Mouse (Mus musculus) erythroblast, adult 5-6 weeks (primary cell): ENCODE results near the gene Spx. TPM values are rescaled to one million over a fixed set of nuclear protein-coding genes. Genes with fewer than 3 reads are reported as not detected.
A peak's percentile ranks its signal among the peaks of the same experiment; 100 is the strongest.

Experiments used
- ATAC-seq: replicated peaks from 2 replicates; pipeline ENCODE4 v1.8.0; 2016; ENCODE audit warnings: moderate number of reproducible peaks, mild to moderate bottlenecking, moderate TSS enrichment, inconsistent platforms; ENCODE audit not compliant: poor library complexity, low FRiP score, severe bottlenecking
- total RNA-seq, 2 experiments: library from RNA; stranded (forward) in 1 of 2; stranded (reverse) in 1 of 2; fragments of 150-400 nt in 1 of 2; fragments of 200-764, 138-1000 nt in 1 of 2; gene quantifications; 2 replicates each; pipeline versions ENCODE4 v1.2.3 to v1.2.4; 2015 to 2017; ENCODE audit warnings: low replicate concordance in 2 of 2

Spx gene
- total RNA-seq (2015; ENCODE audit: low replicate concordance): not detected in 2 replicates
- 1.8 TPM in 1 of 2 replicates, not detected in the other for total RNA-seq (2017; ENCODE audit: low replicate concordance)

DNA sequence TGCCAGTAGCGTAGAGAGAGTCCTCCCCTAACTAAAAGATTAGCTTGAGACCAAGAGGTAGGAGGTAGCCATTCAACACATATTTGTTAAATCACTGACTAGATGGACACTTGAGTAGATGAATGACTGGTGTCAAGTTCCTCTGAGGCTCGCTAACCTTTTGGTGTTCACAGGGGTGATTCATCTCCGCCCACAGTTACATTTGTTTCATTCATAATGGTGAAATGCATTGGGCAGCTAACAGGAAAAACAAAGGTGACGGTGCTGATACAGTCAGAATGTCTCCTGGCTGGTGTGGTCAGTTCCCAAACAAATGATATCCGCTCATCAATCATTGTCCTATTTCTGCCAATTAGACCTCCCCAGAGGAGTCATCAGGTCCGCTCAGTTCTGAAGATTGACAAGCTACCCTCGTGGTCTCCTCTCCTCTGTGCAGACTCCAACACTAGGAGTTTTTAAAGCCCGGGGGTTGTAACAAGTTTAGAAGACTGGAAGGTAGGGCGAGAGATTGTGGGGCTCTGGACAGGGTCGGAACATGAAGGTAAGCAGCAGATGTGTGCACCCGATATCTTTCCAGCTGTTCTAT, at the start of gene Spx:
Spx (plus strand) TSS at position 536 of the 586 bp plus-strand sequence.
- ATAC-seq: no peak

DNA sequence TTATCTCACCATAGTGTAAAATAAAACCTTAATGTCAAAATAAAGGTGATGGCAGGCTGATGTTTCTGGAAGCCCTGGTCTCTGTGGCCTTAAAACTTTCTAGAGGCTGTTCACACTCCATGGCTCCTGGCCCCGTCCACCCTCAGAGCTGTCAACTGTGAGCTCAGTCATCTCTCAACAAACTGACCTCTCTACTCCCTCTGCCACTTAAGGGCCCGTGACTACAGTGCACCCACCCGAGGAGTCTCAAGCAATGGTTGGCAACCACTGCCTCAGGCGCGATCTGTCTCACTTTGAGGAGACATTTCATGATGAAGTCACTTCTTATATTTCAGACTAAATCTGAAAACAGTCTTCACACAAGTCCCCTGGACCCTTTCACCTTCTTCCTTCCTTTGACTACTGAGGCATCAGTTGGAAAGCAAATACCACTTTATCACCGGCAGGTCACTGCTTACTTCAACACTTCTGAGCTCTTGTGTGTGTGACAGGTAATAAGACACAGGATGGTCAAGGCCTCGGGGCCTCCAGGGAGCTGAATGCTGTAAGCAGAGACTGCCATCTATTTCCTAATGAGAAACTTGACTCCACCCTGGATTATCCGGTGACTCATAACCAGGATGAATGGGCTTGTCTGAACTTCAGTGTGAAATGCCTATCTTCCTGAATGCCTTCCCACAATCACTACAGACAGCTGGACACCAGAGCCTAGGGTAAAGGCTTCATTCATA, 47.3 kb upstream of the Spx start:
- no peak for ATAC-seq

DNA sequence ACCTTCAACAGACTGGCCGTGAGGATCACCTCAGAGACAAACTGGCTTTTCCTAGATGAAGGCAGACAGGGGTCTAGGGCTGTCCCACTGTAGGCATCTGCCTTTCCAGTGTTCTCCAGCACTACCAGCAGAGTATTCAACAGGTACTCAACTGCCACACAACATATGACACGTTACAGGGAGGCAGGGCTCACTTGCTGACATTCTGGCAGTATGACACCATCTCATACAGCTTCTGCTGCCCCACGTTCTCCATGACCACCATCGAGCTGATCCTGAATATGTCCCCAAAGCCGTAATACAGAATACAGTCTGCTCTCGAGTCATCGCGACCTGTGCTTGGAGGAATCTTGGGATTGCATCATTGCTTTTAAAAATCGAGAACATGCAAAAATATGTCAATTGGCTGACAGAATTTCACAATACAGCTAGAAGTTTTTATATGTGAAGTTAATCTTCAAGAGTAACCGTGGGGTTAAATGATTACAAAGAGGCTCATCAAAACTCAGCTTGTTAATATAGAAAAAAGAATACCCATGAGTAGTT, 46.7 kb upstream of the Spx start:
- no peak for ATAC-seq

DNA sequence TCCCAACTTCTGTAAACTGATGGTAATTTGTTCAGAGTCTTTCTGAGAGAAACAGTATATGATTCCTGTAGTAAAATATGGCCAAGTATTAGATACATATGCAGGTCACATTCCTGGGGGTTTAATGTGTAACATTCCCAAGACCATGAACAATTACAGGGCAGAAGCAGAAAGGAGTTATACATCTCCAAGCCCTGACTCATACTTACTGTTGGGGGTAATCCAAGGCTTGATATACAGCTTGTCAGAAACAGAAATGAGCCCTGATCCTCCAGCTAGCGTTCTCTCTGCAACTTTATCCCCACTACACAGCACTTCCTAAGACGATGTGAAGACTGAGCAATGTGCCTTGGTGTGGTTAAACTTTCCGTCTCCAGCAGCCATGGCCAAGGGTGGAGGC, 45.7 kb upstream of the Spx start:
- no peak for ATAC-seq

DNA sequence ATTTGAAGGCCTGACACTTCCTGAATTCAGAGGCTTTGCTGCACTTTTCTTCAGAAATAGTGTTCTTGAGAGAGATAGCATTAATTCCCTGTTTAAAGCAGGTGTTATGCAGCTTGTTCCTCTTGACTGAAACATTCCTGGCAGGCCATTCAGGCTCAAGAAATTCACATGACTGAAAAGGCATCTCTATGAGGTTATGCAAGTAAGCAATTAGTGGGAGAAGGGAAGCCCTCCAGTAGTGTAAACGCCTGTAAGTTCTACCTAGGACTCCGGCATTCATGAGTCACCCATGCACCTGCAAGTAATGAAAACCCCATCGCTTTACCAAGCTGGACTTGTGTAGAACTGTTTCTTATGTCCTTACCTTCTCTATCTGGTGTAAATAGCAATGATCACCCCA, 43.7 kb upstream of the Spx start:
- no peak for ATAC-seq

DNA sequence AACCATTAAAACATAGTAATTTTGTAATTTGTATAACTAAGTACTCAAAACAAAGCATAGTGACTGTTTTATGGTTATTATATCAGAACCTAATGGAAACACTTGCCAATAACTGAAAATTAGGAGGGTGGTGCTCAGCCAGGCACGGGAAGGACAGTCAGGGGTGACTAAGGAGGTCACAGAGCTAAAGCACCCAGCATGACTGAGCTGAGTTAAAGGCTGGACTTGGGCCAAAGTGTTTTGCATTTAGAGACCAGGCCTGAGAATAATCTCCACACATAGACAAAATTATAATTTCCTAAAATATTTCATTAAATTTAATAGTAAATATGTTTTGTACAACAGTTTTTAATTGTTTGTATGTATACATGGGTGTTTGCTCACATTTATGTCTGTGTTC, 36.2 kb upstream of the Spx start:
- ATAC-seq: no peak

DNA sequence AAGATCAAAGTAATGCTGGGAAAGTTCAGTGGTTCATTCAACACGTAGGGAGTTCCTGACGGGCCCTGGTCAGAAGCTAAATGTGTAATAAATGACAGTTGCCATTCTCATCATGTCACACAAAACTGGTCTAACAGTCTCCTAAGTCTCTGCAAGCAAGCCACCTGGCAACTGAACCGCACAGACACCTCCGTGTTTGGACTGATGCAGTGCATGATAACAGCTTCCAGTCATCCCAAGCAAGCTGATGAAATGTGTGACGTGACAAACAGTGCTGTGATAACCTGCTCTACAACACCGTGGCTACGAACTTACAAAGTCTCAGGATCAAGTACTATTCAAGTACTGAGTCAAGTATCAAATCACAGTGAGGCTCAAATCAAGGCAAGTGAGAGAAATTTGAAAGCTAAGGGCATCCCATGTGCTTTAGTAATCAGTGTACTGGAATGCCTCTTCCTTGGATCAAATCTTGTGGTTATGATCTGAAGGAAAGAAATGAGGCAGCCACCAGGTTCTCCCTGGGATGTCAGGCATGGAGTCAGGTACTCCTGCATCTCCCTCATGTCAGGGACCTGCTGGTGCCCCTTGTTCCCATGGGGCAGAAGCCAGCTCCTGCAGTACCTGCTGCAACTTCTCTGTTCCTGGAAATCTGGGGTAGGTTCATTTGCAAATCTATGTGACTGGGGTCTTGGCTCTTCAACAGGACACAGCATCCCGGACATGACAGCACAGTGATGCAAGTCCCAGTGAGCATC, 34.5 kb upstream of the Spx start:
- ATAC-seq: no peak

DNA sequence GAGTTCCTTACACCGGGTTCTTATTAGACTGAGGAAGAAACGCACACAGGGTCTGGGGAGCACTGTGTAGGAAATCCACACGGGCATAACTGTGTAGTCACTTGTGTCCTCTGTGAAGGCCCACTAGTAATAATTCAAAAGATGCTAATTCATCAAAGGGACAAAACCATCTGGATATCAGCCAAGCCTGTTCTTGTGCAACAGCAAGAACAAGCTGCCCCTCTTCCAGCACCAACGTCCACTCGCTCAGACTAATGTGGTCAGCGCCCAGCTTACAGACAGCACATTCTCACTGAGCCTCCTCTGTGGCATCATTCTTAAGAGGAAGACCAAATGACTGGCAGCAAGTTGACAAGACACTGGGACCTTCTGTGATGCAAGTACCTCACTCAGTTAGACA, 33.3 kb upstream of the Spx start:
- ATAC-seq: no peak

DNA sequence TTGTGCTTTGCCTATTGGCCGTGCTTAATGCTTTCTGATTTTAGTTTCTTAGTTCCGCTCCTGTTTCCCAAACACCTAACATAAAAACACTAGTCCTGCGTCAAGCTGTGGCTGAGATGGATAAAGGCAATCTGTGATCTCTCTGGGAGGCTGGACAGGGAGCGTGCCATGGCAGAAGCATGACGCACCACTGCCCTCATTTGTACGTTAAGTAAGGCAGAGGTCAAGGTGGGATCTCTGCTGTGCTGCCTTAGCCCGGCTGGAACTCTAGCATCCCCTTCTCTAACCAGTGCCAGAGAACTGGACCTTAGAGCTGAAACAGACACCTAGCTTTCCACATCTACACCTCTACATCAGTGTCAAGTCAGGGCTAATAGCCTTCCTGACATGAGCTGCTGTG, 31.6 kb upstream of the Spx start:
- ATAC-seq: no peak

DNA sequence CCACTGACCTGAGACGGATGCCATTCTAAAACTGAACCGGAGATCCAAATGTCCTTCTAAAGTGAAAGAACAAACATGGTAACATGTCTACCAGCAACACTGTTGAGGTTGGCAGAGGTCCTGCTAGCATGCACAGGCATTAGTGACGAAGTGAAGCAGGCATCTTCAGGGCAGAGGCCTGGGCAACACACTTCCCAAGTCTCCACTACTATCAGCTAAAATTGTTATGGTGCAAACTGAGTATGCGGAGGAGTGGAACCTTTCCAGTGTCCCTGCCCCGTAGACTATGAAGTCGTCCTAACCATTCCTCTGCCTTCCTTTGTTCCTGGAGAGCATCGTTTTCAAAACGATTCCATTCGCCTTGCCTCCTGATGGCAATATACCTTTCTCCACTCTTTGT, 28.7 kb upstream of the Spx start:
- no peak for ATAC-seq

DNA sequence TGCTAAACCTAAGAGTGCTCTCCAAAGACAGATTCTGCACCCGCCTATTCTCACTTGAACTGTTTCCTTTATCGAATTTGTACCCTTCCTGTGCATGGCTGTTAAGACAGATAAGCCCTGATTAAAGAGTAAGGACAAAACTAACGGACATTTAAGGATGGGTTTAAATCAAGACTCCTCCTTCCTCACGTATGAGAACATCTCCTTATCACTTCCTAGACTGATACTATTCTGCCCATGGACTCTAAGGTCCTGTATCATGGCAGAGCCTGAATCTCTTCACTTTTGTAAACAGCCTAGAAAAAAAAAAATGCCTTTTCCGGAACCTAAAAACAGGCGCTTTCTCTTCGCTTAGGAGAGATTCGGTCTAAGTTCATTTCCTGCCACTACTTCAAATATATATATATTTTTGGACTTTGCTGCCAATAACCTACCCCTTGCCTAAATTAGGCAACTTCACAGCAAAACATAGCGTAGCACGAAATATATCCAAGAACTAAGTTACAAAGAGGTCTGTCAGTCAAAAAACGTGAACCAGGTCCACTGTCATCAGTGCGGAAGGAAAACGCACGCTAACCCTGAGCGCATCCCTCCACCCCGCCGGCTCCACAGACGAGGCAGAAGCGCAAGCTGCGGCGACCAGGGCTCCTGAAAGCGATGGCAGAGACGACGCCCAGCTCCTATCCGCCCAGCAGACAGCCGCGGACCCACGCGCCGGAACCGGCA, 26.8 kb upstream of the Spx start:
- peak; percentile 34; the same call in 1 of the 2 replicates for ATAC-seq

DNA sequence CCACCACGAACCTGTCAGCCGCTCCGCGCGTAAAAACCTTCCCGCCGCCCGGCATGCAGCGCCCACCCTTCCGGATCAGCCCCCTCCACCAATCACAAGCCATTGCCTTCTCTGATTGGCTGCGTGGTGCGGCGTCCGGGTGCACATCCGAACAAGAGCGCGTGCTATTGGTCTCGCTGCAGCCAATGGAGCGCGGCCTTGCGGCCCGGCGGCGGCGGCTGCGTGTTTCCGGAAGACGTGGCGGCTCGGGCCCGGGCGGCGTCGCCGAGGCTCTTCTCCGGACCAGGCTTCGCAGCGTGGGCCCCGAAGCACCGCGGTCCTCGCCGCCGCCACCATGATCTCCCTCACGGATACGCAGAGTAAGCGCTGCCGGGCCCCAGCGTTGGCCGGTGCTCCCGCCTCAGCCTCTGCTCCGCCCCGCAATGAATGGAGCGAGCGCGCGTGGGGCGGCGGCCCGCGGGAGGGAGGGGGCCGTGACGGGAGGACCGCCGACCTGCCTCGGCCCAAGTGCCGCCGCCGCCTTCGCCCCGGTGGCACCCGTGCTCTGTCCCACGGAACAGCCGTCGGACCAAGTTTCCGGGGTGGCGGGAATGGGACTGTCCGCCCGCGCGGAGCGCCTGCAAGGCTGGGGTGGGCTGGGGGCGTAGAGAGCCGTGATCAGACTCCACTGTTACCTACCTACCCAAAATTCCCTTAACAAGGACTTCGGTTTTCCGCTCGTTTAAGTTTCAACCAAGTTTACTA, 26.1 kb upstream of the Spx start, which contains the start of the genes Recql and Golt1b:
Recql (minus strand) TSS at position 77 of the 744 bp plus-strand sequence.
Golt1b (plus strand) TSS at position 211 of the 744 bp plus-strand sequence.
- ATAC-seq: peak; percentile 98

DNA sequence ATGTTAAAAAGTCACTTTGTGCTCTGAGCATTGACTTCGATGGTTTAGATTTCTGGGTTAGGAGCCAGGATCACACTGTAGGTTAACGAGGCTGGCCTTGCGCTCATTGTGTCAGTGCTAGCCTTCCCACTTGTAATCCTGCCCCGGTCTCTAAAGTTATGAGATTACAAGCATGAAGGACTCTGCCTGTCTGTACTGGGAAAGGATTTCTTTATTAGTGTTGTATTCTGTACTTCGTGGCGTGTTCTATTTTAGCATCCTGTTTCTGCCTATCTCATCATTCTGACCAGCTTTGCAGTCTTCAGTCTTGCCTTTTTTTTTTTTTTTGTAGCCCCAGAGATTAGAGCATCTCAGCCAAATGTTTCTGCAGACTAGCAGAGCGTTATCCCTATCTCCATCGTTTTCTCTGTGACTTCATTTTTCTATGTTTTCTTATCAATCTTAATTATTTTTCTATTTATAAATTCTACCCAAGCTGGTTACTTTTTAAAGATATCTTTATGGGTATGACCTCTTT, 25.4 kb upstream of the Spx start:
- ATAC-seq: no peak

DNA sequence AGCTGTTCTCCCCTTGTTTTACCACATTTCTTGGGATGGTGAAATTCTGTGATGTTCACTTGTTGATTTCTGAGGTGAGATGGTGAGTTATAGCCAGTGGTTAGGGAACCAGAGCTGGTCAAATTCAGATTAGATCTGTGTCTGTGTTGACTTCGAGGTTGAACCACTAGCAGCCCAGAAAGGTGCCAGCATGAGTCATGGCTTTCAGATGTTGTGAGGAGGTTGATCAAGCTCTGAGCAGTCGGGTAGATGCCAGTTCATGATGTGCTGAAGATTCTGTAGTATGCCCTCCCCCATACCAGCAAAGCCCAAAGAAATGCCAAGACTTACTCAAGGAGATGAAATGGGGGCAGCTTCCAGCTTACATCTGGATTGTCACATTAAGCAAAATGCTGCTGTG, 24.1 kb upstream of the Spx start:
- no peak for ATAC-seq

DNA sequence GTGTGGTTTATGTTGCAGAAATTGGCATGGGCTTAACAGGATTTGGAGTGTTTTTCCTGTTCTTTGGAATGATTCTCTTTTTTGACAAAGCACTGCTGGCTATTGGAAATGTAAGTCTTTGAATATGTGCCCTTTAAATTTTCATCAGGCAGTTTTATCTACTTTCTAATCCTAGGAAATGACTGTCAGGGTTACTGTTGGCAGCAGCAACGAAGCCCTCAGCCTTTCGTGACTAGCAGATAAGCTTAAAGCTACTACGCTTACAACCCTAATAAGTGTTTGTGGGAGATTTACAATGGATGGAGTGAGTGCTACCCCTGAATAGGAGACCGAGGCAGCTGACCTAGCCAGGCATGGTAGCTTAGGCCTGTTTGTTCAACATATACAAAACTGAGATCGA, 20.9 kb upstream of the Spx start:
- ATAC-seq: no peak

DNA sequence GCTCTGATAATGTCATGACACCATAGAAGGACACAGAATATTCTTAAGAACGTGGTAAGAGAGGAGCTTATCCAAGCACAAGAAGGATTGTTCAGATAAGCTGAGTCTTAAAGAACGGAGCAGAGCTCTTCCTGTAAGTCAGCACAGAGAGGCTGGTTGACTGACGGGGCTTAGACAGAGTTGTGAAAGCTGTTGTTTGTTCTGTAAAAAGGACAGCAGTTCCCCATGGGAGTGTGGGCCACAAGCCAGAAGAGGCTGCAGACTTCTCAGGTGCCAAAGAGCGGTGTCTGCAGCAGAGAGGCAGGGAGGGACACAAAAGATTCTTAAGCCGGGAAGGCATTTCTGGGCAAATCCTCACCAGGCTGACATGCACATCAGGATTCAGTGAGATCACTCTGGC, 18.6 kb upstream of the Spx start:
- ATAC-seq: no peak

DNA sequence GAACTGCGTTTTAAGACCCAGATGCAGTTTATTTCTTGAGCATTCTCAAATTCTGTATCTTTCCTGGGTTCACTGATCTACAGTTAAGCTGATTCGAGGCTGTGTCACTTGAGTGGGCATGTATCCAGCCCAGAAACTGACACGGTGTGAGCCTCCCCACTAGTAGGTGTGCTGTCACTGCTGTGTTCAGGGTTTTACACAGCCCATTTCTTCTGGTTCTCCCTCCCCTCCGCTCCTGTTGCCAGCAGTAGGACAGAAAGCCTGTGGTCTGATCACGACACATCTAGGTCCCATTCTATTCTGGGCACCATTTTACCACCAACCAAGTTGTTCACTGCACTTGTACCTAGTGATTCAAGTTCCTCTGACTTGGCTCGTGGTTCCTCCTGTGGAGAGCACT, 17.5 kb upstream of the Spx start:
- ATAC-seq: no peak; the same call in 1 of the 2 replicates

DNA sequence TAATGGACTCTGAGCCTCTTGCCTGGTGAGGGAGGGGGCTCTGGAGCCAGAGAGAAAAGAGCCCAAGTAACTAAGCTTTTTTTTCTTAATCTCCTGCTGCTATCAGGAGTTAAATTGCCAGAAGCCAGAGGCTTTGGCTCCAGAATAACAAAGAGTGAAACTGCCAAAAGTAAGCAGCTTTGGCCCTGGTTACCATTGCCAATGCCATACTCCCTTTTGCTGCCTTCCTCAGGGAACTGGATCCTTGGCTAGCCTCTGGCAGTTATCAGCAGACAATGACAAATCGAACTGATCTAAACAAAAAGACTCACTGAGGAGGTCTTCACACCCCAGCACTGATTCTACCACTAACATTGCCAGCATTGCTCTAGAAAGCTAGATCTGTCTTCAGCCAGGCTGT, 2.1 kb upstream of the Spx start:
- ATAC-seq: no peak

DNA sequence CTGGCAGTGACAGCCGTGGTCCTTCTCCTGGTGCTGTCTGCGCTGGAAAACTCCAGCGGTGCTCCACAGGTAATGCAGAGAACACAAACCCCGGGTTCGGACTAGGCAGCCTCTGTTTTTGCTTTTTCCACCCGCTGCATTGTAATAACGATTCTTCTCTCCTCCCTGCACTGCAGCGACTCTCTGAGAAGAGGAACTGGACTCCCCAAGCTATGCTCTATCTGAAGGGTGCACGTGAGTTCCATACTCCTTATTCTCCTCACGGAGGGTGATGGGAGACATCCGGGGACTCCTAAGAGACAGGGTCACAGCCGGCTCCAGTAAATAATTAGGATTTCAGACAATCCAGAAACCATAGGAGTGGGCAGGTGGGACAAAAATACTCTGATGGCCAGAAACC, 604 bp downstream of the Spx start:
- no peak for ATAC-seq
